Mouse (Mus musculus) fat pad, adult 2 months (tissue): ENCODE measurements around the gene Slc35f4.

Experiments
- DNase-seq: peaks from one replicate; pipeline ENCODE4 v3.0.0-alpha.2; 2011; ENCODE audit warnings: low read depth, low spot score; ENCODE audit errors: extremely low read depth

Slc35f4 gene

GRCm38 (mm10) chr14:49525931-49526291, at the start of gene Slc35f4:
TSS of gene Slc35f4 (minus strand) at chr14:49526046.
- no peak for DNase-seq

- no peak for DNase-seq
Measured at GRCm38 (mm10) chr14:49568369-49568768, 42.5 kb upstream of the Slc35f4 start.

- DNase-seq = no peak
Measured at GRCm38 (mm10) chr14:49560706-49561105, 34.9 kb upstream of the Slc35f4 start.

GRCm38 (mm10) chr14:49540104-49540503, 14.3 kb upstream of the Slc35f4 start:
- no peak for DNase-seq

- DNase-seq = no peak
Measured at GRCm38 (mm10) chr14:49525176-49525930, 493 bp downstream of the Slc35f4 start.

DNA sequence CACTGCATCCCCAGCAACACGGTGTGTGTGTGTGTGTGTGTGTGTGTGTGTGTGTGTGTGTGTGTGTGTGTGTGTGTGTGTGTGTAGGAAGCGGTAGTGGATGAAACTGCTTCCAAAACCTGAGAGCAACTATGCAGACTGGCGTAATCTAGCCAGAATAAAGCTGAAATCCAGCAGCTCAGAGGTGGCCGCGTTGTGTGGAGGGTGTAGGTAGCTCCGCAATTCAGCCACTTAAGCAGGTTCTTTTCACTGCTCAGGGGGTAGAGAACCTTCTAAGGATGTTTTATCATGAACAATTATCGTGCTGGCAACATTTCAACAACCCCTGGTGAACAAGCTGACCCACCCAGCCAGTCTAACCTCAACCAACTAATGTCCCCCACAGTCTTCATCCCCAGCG, 1.2 kb downstream of the Slc35f4 start:
- no peak for DNase-seq

- DNase-seq = no peak
Measured at GRCm38 (mm10) chr14:49515096-49515665, 10.7 kb downstream of the Slc35f4 start.

DNA sequence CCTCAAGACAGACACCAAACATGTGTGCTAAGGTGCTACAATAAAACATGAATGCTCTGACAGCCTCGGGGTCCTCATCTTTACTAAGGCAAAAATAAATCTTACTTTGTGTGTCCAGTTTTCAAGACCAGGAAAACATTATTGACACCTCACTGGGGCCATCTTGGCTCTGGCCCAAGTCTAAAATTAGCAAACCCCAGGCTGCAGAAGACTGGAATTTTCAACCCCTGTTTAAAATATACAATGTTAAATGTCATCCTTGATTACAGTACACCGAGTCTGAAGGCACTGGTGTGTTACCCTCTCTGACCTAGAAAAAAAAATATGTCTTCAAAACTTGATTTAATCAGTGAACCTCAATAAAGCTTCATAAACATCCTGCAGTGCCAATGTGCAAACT, 11.7 kb downstream of the Slc35f4 start:
- DNase-seq = no peak

GRCm38 (mm10) chr14:49495192-49495591, 30.7 kb downstream of the Slc35f4 start:
- DNase-seq = no peak

DNA sequence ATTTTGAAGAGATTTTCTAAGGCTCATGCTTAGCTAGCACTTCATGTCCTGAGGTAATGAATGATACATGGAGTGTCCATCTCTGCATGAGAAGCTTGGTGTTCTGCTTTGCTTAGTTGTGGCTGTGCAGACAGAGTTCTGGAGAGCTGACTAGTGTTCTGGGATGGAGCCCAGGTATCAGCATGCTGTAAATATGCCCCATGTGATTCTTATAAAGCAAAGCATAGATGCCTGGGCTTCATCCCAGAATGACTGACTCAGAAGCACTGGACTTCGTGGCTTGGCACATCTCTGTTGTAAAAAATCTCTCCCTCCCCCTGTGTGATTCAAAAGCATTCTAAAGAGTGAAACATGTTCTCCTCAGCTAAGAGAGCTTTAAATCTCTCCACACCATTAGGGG, 32.1 kb downstream of the Slc35f4 start:
- DNase-seq = no peak

GRCm38 (mm10) chr14:49492506-49492905, 33.3 kb downstream of the Slc35f4 start:
- no peak for DNase-seq

- DNase-seq = no peak
Measured at GRCm38 (mm10) chr14:49476602-49477001, 49.2 kb downstream of the Slc35f4 start.

GRCm38 (mm10) chr14:49461761-49462160, 64.1 kb downstream of the Slc35f4 start:
- no peak for DNase-seq

GRCm38 (mm10) chr14:49460799-49461198, 65.0 kb downstream of the Slc35f4 start:
- no peak for DNase-seq

GRCm38 (mm10) chr14:49454283-49454914, 71.4 kb downstream of the Slc35f4 start:
- DNase-seq = no peak

- no peak for DNase-seq
Measured at GRCm38 (mm10) chr14:49453782-49454181, 72.1 kb downstream of the Slc35f4 start.

GRCm38 (mm10) chr14:49447669-49448068, 78.2 kb downstream of the Slc35f4 start:
- no peak for DNase-seq

DNA sequence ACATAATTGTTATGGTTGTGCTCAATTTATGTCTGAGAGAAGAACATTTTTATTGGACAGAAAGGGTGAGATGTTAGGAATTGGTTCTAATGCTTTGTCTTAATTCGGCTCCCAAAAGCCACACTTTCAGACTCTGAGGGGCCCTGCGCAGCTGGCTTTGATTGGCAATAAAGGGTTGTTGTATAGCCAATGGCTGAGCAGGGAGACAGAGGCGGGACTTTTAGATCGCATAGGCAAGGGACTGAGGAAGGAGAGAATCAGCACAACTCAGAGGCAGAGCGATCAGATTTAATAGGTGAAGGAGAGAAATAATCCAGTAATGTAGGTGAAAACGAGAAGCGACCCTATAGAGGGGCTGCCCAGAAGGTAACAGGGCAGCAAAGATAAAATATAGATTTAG, 79.4 kb downstream of the Slc35f4 start:
- DNase-seq = no peak

DNA sequence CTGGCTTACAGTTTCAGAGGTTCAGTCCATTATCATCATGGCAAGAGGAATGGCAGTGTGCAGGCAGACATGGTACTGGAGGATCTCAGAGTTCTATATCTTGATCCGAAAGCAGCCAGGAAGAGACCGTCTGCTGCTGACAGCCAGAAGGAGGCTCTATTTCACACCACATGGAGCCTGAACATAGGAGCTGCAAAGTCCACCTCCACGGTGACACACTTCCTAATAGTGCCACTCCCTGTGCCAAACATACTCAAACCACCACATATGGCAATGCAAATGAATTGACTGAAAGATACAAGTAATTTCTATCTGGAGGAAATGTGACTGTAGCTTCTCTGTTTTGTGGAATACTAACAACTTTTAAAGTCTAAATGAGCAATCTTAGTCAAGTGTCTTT, 89.0 kb downstream of the Slc35f4 start:
- DNase-seq = no peak

DNA sequence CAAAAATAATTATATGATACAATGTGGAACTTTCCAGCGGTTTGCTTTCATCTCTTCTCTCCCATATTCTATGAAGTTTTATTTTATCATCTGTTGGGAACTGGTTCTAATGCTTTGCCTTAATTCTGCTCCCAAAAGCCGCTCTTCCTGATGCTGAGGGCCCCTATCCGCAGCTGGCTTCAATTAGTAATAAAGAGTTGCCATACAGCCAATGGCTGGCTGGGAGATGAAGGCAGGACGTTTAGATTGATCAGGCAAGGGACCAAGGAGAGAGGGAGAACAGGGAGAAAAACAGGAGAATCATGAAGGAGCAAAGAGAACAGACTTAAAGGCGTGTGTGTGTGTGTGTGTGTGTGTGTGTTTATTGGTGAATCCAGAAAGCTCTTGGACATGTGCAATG, 94.0 kb downstream of the Slc35f4 start:
- no peak for DNase-seq

GRCm38 (mm10) chr14:49392482-49392881, 133.4 kb downstream of the Slc35f4 start:
- DNase-seq = no peak

- no peak for DNase-seq
Measured at GRCm38 (mm10) chr14:49362161-49362560, 163.7 kb downstream of the Slc35f4 start.
